In the genomic region with DNA sequence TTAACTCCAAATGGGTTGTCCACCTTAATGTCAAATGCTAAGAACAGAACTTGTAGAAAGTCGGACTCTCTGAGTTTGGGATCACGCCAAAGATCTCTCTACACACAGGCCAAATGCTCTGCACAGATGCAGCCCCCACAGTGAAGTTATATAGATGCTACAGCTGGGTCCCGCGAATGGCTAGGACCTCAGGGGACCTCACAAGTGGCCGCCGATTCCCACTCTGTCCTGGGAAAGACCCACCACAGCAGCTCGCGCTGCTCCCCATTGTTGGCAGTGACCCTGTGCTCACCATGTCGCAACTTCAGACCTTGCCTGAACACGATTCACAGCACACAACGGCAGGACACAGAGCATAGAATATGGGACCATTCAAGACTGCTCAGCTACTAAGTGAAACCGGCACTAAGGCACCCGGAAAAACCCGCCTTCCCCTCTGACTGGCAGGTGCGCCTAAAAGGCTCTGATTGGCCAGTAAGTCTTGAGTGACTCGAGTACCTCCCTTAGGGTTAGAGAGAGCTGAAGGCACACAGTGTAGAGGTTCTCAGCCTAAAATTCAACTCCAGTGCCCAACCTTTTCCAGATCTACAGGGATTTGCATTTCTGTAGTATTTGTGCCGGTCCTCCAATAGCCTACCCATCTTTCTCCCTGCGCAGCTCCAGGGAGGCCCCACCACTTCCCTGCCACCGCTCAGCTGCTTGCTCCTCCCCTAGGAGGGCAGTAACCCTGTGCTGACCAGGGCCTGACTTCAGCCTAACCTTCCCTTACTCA, we compare ENCODE assay signal across 8 mouse cellular contexts. TPM values are rescaled to one million over a fixed set of nuclear protein-coding genes. Genes with fewer than 3 reads are reported as not detected.
A peak's percentile ranks its signal among the peaks of the same experiment; 100 is the strongest.
DNase-seq lines count a peak whose midpoint lies in the region; ATAC-seq and TF ChIP-seq lines count a peak whose summit lies in the region.

No protein-coding gene starts in this region.

- H3K4me3 ChIP-seq in bone marrow macrophage, adult 2 months (ENCODE audit: insufficient read depth, low read length) = peak overlapping the region; percentile 86
- peak overlapping the region; percentile 64 for H3K4me3 ChIP-seq in embryonic fibroblast, embryonic 13.5 days (ENCODE audit: insufficient read depth, low read length)
- peak overlapping the region; percentile 77 for H3K4me3 ChIP-seq in heart, embryonic 10.5 days
- peak overlapping the region; percentile 65 for H3K4me3 ChIP-seq in kidney, embryonic 15.5 days (replicated peaks)

- H3K27ac ChIP-seq in bone marrow macrophage, adult 2 months (ENCODE audit: insufficient read depth, low read depth, low read length) = peak overlapping the region; percentile 60; the same call in 1 of the 2 replicates
- peak overlapping the region; percentile 68 for H3K27ac ChIP-seq in embryonic fibroblast, embryonic 13.5 days (ENCODE audit: insufficient read depth, low read length)
- H3K27ac ChIP-seq in heart, embryonic 10.5 days = peak overlapping the region; percentile 86
- H3K27ac ChIP-seq in kidney, embryonic 15.5 days = peak overlapping the region; percentile 87

- TF ChIP-seq POLR2A in bone marrow macrophage, adult 2 months (IDR thresholded peaks at IDR 0.05; ENCODE audit: borderline replicate concordance, low read depth, low read length) = no peak
- TF ChIP-seq POLR2A in embryonic fibroblast, embryonic 13.5 days (IDR thresholded peaks at IDR 0.05; ENCODE audit: low read depth, low read length) = peak; percentile 78

- peak; percentile 100 for ATAC-seq in kidney, embryonic 15.5 days (replicated peaks; ENCODE audit: low FRiP score)
- peak; percentile 97 for ATAC-seq in monocyte, adult 5-6 weeks (replicated peaks; ENCODE audit: insufficient number of reproducible peaks, low FRiP score, low TSS enrichment, poor library complexity, severe bottlenecking)

- H3K36me3 ChIP-seq in heart, embryonic 10.5 days = no peaks in the 10 kb centered on the region
- no peaks in the 10 kb centered on the region for H3K36me3 ChIP-seq in kidney, embryonic 15.5 days

- no peaks in the 10 kb centered on the region for H3K9me3 ChIP-seq in heart, embryonic 10.5 days
- no peaks in the 10 kb centered on the region for H3K9me3 ChIP-seq in kidney, embryonic 15.5 days (replicated peaks)

- H3K4me1 ChIP-seq in bone marrow macrophage, adult 2 months (ENCODE audit: control insufficient read depth, insufficient read depth, low read length) = no peaks in the 10 kb centered on the region
- H3K4me1 ChIP-seq in embryonic fibroblast, embryonic 13.5 days (ENCODE audit: control insufficient read depth, insufficient read depth, low read length) = no peaks in the 10 kb centered on the region
- H3K4me1 ChIP-seq in heart, embryonic 10.5 days = no peaks in the 10 kb centered on the region
- H3K4me1 ChIP-seq in kidney, embryonic 15.5 days = 0 out of 2 replicates have a peak, but pooled peaks cover 4% of the 10 kb centered on the region

- peak overlapping the region; percentile 48 for H3K9ac ChIP-seq in kidney, embryonic 15.5 days

- peak; percentile 92 for DNase-seq in A20 (ENCODE audit: low read depth, low spot score)
- DNase-seq in heart, embryonic 10.5 days (ENCODE audit: low spot score) = peak; percentile 92
- DNase-seq in liver = peak; percentile 84
- DNase-seq in spleen, postnatal 4 days (ENCODE audit: low spot score in 2 of 2) = peak; percentile 80 to 86

- 1% methylated on average over 19 of the region's 19 CpGs for WGBS in heart, embryonic 10.5 days
- WGBS in kidney, embryonic 15.5 days = under 1% methylated on average over 19 of the region's 19 CpGs

- H3K4me2 ChIP-seq in kidney, embryonic 15.5 days = peak overlapping the region; percentile 55

- H3K27me3 ChIP-seq in heart, embryonic 10.5 days (ENCODE audit: insufficient read depth, poor library complexity, severe bottlenecking) = no peaks in the 10 kb centered on the region
- no peaks in the 10 kb centered on the region for H3K27me3 ChIP-seq in kidney, embryonic 15.5 days

- TF ChIP-seq CTCF in bone marrow macrophage, adult 2 months (IDR thresholded peaks at IDR 0.05; ENCODE audit: low read depth, low read length) = no peak
- no peak for TF ChIP-seq CTCF in embryonic fibroblast, embryonic 13.5 days (IDR thresholded peaks at IDR 0.05; ENCODE audit: borderline replicate concordance, insufficient read depth, low read length)

RNA-seq across cellular contexts. Expression of a gene that starts 14.5 kb away (rescaled TPM):
- 5.3 and 8.8 TPM in 2 replicates for polyA plus RNA-seq in bone marrow macrophage, adult 2 months (2012; ENCODE audit: insufficient read depth, insufficient read length, missing spikeins)
- polyA plus RNA-seq in embryonic fibroblast, embryonic 13.5 days (2011; ENCODE audit: insufficient read length, low read depth, missing spikeins) = 6.5 and 6.8 TPM in 2 replicates
- polyA plus RNA-seq in heart, embryonic 10.5 days (2016; fragmentation: Nextera tagmentation; extraction: Ambion mirVana) = 4.2 and 5.5 TPM in 2 replicates
- polyA plus RNA-seq in kidney, embryonic 15.5 days (2015; fragmentation: Nextera tagmentation; extraction: Ambion mirVana) = 6.7 and 7.6 TPM in 2 replicates
- total RNA-seq in monocyte, adult 5-6 weeks (2017) = 2.0 to 47.1 TPM (median 6.6 TPM) in 3 replicates

RNA-seq across cellular contexts. Expression of a gene that starts 36.4 kb away (rescaled TPM):
- polyA plus RNA-seq in bone marrow macrophage, adult 2 months (2012; ENCODE audit: insufficient read depth, insufficient read length, missing spikeins) = 0.61 and 0.79 TPM in 2 replicates
- 1.4 and 1.9 TPM in 2 replicates for polyA plus RNA-seq in embryonic fibroblast, embryonic 13.5 days (2011; ENCODE audit: insufficient read length, low read depth, missing spikeins)
- 1.6 and 1.8 TPM in 2 replicates for polyA plus RNA-seq in heart, embryonic 10.5 days (2016; fragmentation: Nextera tagmentation; extraction: Ambion mirVana)
- polyA plus RNA-seq in kidney, embryonic 15.5 days (2015; fragmentation: Nextera tagmentation; extraction: Ambion mirVana) = 1.5 and 2.2 TPM in 2 replicates
- 0.39 to 0.76 TPM in 2 of 3 replicates, not detected in the other for total RNA-seq in monocyte, adult 5-6 weeks (2017)

RNA-seq across cellular contexts. Expression of a gene that starts 41.9 kb away (rescaled TPM):
- not detected in 2 replicates for polyA plus RNA-seq in bone marrow macrophage, adult 2 months (2012; ENCODE audit: insufficient read depth, insufficient read length, missing spikeins)
- polyA plus RNA-seq in embryonic fibroblast, embryonic 13.5 days (2011; ENCODE audit: insufficient read length, low read depth, missing spikeins) = 0.28 and 0.87 TPM in 2 replicates
- 0.84 and 1.1 TPM in 2 replicates for polyA plus RNA-seq in heart, embryonic 10.5 days (2016; fragmentation: Nextera tagmentation; extraction: Ambion mirVana)
- polyA plus RNA-seq in kidney, embryonic 15.5 days (2015; fragmentation: Nextera tagmentation; extraction: Ambion mirVana) = 1.4 and 1.6 TPM in 2 replicates
- 0.10 to 2.3 TPM in 2 of 3 replicates, not detected in the other for total RNA-seq in monocyte, adult 5-6 weeks (2017)

RNA-seq across cellular contexts. Expression of a gene that starts 50.2 kb away (rescaled TPM):
- 26.0 and 29.1 TPM in 2 replicates for polyA plus RNA-seq in bone marrow macrophage, adult 2 months (2012; ENCODE audit: insufficient read depth, insufficient read length, missing spikeins)
- polyA plus RNA-seq in embryonic fibroblast, embryonic 13.5 days (2011; ENCODE audit: insufficient read length, low read depth, missing spikeins) = 21.4 and 24.7 TPM in 2 replicates
- 25.0 and 33.9 TPM in 2 replicates for polyA plus RNA-seq in heart, embryonic 10.5 days (2016; fragmentation: Nextera tagmentation; extraction: Ambion mirVana)
- 32.3 and 34.9 TPM in 2 replicates for polyA plus RNA-seq in kidney, embryonic 15.5 days (2015; fragmentation: Nextera tagmentation; extraction: Ambion mirVana)
- total RNA-seq in monocyte, adult 5-6 weeks (2017) = 31.9 to 41.2 TPM (median 37.7 TPM) in 3 replicates

RNA-seq across cellular contexts. Expression of a gene that starts 52.1 kb away (rescaled TPM):
- polyA plus RNA-seq in bone marrow macrophage, adult 2 months (2012; ENCODE audit: insufficient read depth, insufficient read length, missing spikeins) = 3.1 and 4.5 TPM in 2 replicates
- 8.3 and 9.4 TPM in 2 replicates for polyA plus RNA-seq in embryonic fibroblast, embryonic 13.5 days (2011; ENCODE audit: insufficient read length, low read depth, missing spikeins)
- polyA plus RNA-seq in heart, embryonic 10.5 days (2016; fragmentation: Nextera tagmentation; extraction: Ambion mirVana) = 2.7 and 3.4 TPM in 2 replicates
- polyA plus RNA-seq in kidney, embryonic 15.5 days (2015; fragmentation: Nextera tagmentation; extraction: Ambion mirVana) = 3.8 and 5.7 TPM in 2 replicates
- total RNA-seq in monocyte, adult 5-6 weeks (2017) = 6.8 to 11.4 TPM (median 11.3 TPM) in 3 replicates

Comparison
In these comparisons a context has a peak if more than half of its experiments do, and no peak if none do; other contexts are left out.
1. Peak in every context shown above with its lines: DNase-seq, ATAC-seq, H3K4me3 ChIP-seq and H3K27ac ChIP-seq.